Mouse (Mus musculus): Measurements from ENCODE around the gene Gm44596.
"Not testable (repeated sequence)": the region's sequence is repeated elsewhere in the genome, so short reads cannot be mapped to it uniquely, and the experiment has no call there.

GRCm38 (mm10) chr6:128380594-128381167 is 5.4 kb downstream of the Gm44596 start:
- not testable (repeated sequence) for TF ChIP-seq CTCF (IDR thresholded peaks at IDR 0.05; ENCODE audit: low read depth, low read length); POLR2A (IDR thresholded peaks at IDR 0.05; ENCODE audit: insufficient read depth, low read length)
